Mouse (Mus musculus) yolk sac, embryonic 10.5 days (tissue): ENCODE measurements around the gene Shpk.

ENCODE experiments used
- DNase-seq: peaks from one replicate; pipeline ENCODE4 v3.0.0-alpha.2; 2017; ENCODE audit warnings: low spot score

The Shpk gene

GRCm38 (mm10) chr11:73201021-73201420 is 1.8 kb downstream of the Shpk start:
- no peak for DNase-seq

- no peak for DNase-seq
Observed at GRCm38 (mm10) chr11:73201597-73201996, 2.3 kb downstream of the Shpk start.

- no peak for DNase-seq
Observed at GRCm38 (mm10) chr11:73203895-73204294, 4.6 kb downstream of the Shpk start.

DNA sequence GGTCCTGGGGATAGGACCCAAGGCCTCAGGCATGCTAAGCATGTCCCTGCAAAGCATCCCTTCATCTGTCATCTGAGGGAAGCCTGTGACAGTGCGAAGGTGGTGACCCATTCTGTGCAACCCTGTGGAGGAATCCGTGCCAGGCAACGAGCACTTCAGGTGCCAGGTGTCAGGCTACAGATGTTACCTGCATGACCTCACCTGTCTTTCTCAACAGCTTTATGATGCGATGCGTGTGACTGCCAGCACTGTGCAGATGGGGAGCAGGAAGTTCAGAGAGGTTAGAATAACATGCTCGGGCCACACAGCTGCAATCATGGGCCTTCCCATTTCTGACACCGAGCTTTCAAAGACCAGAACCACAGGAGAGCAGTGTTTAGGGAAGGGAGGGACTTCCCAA is 5.9 kb downstream of the Shpk start:
- no peak for DNase-seq

- no peak for DNase-seq
Observed at GRCm38 (mm10) chr11:73207621-73208020, 8.4 kb downstream of the Shpk start.

DNA sequence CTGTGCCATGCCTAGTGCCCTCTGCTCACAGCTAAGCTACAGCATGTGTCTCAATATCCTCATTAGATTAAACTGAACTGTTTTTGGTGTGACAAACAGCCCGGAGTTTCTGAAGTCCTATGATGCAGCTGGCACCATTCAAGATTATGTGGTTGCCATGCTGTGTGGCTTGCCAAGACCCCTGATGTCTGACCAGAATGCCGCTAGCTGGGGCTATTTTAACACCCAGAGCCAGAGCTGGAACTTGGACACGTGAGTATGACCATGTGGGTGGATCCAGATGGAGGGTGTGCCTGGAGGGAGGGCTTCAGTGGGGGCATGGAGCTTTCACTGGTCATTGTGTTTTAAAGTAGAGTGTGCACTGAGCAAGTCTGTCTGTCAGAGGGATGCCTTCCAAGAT is 14.7 kb downstream of the Shpk start:
- DNase-seq, result no peak

GRCm38 (mm10) chr11:73219671-73220070 is 20.4 kb downstream of the Shpk start:
- DNase-seq, result no peak

- no peak for DNase-seq
Observed at GRCm38 (mm10) chr11:73220651-73221050, 21.4 kb downstream of the Shpk start.

DNA sequence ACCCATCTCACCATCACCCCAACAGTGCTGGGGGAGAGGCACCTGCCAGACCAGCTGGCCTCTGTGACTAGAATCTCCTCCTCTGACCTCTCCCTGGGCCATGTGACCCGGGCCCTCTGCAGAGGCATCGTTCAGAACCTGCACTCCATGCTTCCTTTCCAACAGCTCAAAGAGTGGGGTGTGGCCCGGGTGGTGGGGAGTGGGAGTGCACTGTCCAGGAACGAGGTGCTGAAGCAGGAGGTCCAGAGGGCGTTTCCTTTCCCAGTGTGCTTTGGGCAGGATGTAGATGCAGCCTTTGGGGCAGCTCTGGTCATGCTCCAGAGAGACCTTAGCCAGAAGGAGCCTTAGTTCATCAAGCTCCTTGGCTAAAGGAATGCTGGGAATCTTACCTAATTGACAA is 23.6 kb downstream of the Shpk start:
- DNase-seq, result no peak

- DNase-seq, result no peak
Observed at GRCm38 (mm10) chr11:73223966-73224365, 24.7 kb downstream of the Shpk start.

DNA sequence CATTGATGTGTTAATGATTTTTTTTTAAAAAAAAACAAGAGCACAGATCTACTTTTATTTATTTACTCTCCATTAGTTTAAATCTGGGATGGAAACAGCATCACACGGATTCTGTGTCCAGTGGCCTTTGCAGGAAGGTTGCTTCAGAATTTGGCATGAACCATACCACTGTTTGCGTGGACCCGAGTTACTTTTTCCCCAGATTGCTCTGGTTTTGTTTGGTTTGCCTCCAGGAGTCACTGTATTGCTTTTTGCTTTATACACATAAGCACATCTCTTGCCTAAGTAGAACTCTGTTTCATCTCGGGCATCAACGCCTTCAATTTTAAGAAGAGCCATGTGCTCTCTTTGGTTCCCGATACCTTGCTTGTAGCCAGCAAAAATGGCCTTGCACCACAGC is 26.6 kb downstream of the Shpk start:
- DNase-seq, result no peak

DNA sequence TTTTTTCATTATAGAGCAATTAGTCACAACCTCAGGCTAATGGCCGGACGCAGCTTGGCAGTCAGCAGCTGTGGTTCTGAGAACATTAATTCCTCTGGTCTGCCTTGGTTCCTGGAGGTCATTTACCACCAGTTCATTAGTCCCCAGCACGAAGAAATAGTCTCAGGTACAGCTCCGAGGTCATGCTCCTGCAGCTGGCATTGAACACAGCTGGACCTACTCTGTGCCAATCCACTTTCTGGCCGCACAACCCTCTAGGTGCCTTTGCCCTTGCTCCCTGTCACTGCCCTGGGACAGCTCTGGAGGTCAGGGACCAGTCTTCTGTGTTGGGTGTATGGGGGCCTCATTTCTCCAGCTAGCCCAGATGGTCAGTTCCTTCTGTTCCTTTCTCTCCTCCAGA is 29.6 kb downstream of the Shpk start:
- no peak for DNase-seq

- no peak for DNase-seq
Observed at GRCm38 (mm10) chr11:73230081-73230480, 30.8 kb downstream of the Shpk start.

GRCm38 (mm10) chr11:73232513-73232912 is 33.3 kb downstream of the Shpk start:
- no peak for DNase-seq

DNA sequence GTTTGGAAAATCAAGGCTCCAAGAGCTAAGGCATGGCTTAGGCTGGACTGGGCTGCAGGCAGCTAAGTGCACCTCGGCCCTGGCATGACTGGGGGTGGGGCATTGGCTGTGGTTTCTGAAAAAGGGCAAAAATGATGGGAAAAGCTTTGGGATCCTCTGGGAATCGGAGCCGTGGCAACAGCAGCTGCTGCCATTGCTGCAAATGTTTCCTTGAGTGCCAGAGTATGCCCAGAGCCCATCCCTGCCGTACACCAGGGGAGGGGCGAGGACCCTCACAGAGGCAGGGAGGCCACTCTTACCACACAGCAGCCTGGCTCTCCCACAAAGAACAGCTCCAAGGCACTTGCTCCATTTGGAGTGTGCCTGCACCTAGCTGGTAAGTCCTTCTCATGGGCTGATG is 34.7 kb downstream of the Shpk start, which contains the start of gene Trpv1:
Gene Trpv1, plus strand, starts transcription at position 301 of the 400 bp plus-strand sequence.
- DNase-seq, result no peak

GRCm38 (mm10) chr11:73235990-73236701 is 36.9 kb downstream of the Shpk start:
- DNase-seq, result no peak

- DNase-seq, result no peak
Observed at GRCm38 (mm10) chr11:73236731-73237130, 37.5 kb downstream of the Shpk start.

DNA sequence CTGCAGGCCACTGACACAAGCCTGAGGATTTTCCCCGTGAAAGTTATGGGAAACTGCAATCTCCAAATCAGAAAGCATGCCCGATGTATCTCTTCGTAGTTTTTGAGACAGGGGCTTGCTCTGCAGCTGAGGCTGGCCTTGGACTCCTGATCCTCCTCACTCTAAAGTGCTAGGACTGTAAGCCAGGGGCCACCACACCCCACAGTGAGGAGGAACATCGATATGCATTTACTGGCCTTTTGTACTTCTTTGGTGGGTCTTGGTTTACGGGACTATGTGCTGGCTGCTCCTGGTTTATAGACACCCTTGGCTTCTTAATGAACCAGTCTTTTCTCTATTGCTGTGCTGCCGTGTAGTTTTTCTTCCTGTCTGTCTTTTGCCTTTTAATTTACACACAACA is 42.9 kb downstream of the Shpk start:
- no peak for DNase-seq

DNA sequence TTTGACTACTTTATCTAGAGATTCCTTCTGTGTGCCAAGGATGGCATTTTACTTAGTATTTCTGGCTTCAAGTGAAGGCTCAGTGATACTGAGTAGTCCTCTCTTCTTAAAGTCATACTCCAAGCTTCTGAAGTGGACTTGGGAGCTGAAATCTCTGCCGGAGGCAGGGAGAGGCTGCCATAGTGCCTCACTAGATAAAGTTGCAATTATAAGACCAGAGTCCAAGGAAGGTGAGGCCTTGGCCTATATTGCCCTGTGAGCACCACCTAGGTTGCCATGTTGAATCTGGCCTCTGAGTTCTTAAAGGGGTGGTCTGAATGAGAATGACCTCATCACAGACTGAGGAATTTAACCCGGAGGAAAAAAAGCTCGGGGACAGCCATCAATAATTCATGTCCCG is 43.5 kb downstream of the Shpk start:
- no peak for DNase-seq

- no peak for DNase-seq
Observed at GRCm38 (mm10) chr11:73257362-73257945, 58.2 kb downstream of the Shpk start.

- DNase-seq, result no peak
Observed at GRCm38 (mm10) chr11:73258664-73259063, 59.4 kb downstream of the Shpk start.

DNA sequence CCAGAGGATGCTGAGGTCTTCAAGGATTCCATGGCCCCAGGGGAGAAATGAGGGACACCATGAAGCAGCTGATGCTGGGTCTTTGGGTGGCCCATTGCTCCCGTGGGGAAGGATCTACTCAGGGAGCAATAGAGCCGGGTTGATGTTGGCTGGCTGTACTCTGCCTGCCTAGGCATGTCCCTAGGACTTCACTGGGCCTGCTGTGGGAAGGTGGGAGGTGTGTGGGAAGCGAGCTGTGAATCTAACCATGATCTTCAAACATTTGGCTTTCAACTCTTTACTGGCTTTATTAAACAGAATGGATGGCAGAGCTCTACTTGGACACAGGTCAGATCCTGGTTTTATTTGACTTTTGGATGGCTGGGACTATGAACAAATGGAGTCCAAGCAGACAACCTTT is 61.2 kb downstream of the Shpk start:
- DNase-seq, result no peak

DNA sequence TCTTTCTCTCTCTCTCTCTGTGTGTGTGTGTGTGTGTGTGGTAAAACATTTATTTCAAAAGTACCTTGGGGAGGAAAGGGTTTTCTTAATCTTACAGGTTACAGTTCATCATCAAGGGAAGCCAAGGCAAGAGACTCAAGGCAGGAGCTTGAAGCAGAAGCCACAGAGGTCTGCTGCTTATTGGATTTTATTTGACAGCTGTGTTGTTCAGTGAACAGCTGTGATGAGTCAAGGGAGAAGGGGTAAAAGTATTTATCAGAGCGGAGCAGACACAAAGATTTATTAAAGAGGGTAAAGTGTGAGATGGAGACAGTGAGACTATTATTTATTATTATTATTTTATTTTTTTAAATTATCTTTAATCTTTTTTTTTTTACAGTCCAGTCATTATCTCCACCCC is 62.1 kb downstream of the Shpk start:
- DNase-seq, result no peak

- no peak for DNase-seq
Observed at GRCm38 (mm10) chr11:73267267-73267666, 68.0 kb downstream of the Shpk start, which contains the start of gene Trpv3. TSS of gene Trpv3 (plus strand) at chr11:73267388.
